Mouse (Mus musculus): Measurements from ENCODE around the gene Mrpl3. TPM values are rescaled to one million over a fixed set of nuclear protein-coding genes. Genes with fewer than 3 reads are reported as not detected.
A peak's percentile ranks its signal among the peaks of the same experiment; 100 is the strongest.

Gene Mrpl3
- 101 and 110 TPM in 2 replicates for polyA plus RNA-seq (2016; fragmentation: Nextera tagmentation; extraction: Ambion mirVana)

DNA sequence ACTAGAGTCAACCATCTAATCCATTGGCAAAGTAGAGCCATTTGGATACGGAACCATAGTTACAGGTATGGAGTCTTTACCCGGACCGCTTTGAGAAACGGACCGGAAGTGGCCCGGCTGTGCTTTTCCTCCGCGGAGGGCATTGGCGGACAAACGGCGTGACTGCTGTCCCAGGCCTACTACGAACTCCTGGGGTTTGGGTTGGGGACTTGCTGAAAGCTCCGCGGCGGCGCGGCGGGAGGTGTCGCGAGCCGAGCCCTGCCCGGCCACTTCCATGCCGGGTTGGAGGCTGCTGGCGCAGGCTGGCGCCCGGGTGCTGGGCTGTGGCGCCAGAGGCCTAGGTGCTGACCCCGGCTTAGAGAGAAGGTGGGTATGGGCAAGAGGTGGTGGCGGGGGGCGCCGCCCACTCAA is at the start of gene Mrpl3:
Mrpl3 (plus strand) TSS at position 93 of the 411 bp plus-strand sequence.
- Histone ChIP-seq H3K4me3 (peak within 1 kb of the TSS; percentile 95), H3K27me3 (ENCODE audit: insufficient read depth, poor library complexity, severe bottlenecking) (no peaks in the 10 kb centered on the region), H3K9me3 (no peaks in the 10 kb centered on the region), H3K27ac (peak within 1 kb of the TSS; percentile 95), H3K4me1 (replicated peaks) (peaks cover 10% of the 10 kb centered on the region), H3K36me3 (peaks cover 33% of the 10 kb centered on the region)
- DNase-seq (ENCODE audit: low spot score), result peak; percentile 89
- WGBS, result under 1% methylated on average over 31 of the region's 31 CpGs

DNA sequence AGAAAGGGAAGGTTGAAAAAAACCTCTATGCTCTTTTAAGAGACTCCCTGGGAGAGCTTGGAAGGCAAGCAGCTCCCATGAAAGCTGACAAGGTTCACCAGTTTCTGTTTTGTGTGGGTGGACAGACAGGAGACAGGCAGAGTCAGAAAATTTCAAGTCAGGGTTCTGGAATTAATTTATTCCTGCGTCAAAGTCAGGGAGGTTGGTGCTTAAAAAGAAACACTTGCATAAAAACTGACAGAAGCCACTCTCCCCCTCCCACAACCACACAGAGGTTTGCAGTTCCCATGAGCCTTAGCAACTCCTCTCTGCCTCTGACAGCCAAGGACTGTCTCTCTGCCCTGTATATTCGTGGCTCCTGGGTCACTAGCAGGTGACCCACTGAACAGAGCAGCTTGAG is 42.3 kb upstream of the Mrpl3 start:
- no peak for DNase-seq (ENCODE audit: low spot score)
- no peaks in the 10 kb centered on the region for H3K27me3 ChIP-seq (ENCODE audit: insufficient read depth, poor library complexity, severe bottlenecking)
- H3K27ac ChIP-seq, result no peak overlapping the region
- no peak overlapping the region for H3K4me3 ChIP-seq
- no peaks in the 10 kb centered on the region for H3K9me3 ChIP-seq
- peaks cover 3% of the 10 kb centered on the region; the same call in 1 of the 2 replicates for H3K4me1 ChIP-seq (replicated peaks)
- WGBS, result 29% methylated on average over 2 of the region's 2 CpGs
- H3K36me3 ChIP-seq, result no peaks in the 10 kb centered on the region

DNA sequence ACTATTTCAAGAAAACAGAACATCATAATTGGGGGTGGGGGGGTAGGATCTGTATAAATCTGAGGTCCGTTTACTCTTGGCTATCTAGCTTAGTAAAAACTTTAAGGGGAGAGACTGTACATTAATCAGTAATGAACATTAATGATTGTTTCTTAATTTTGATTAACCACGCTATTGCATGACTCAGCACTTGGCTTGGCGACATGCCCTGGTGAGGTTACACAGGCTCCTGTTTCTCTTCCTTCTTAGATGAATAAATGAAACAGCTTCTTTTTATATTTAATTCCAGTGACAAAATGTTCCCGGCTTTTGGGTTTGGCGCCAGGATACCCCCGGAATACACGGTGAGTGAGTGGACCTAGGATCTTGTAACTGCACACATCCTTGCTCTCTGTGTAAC is 34.9 kb upstream of the Mrpl3 start:
- DNase-seq (ENCODE audit: low spot score), result no peak
- H3K9me3 ChIP-seq, result no peaks in the 10 kb centered on the region
- H3K4me3 ChIP-seq, result no peak overlapping the region
- H3K36me3 ChIP-seq, result no peaks in the 10 kb centered on the region
- no peaks in the 10 kb centered on the region for H3K27me3 ChIP-seq (ENCODE audit: insufficient read depth, poor library complexity, severe bottlenecking)
- WGBS, result 90% methylated on average over 7 of the region's 7 CpGs
- H3K4me1 ChIP-seq (replicated peaks), result no peaks in the 10 kb centered on the region
- H3K27ac ChIP-seq, result no peak overlapping the region

DNA sequence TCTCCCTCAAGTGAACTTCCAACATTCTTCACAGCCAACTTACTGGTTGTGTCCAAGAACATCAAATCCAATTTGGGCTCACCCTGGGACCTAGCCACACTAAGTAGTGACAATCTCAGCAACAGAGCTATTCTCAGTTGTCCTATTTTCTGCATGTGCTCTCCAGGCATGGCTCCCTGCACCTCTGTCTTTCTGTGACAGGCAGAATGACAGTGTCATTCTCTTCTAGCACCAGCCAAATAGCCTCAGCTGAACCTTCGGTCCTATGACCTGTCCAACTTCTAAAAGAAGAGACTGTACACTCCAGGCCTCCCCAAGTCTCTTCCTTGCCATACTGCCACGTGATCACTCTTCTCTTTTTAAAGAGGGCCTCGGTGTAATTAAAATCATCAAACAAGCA is 24.7 kb upstream of the Mrpl3 start:
- no peak overlapping the region for H3K27ac ChIP-seq
- WGBS, result 78% methylated on average over 3 of the region's 3 CpGs
- no peak for DNase-seq (ENCODE audit: low spot score)
- H3K27me3 ChIP-seq (ENCODE audit: insufficient read depth, poor library complexity, severe bottlenecking), result no peaks in the 10 kb centered on the region
- H3K4me3 ChIP-seq, result no peak overlapping the region
- no peaks in the 10 kb centered on the region for H3K36me3 ChIP-seq
- H3K9me3 ChIP-seq, result no peaks in the 10 kb centered on the region
- no peaks in the 10 kb centered on the region for H3K4me1 ChIP-seq (replicated peaks)

DNA sequence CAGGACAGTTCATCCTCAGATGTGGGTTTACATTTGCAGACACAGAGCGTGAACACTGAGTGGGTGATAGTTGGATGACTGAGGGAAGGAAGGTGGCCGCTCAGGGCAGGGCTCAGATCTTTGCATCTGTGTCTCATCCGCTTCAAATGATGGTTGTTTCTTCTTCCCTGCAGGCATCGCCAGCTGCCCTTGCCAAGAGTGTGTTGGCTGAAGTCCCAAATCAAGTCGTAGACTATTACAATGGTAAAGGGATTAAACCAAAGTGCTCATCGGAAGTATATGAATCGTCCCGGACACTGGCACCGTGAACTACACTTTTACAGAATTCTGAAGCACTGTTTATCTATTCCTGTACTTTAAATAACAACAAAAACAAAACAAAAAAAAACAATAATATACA is 20.5 kb upstream of the Mrpl3 start:
- Histone ChIP-seq H3K4me3 (no peak overlapping the region), H3K36me3 (no peaks in the 10 kb centered on the region), H3K27me3 (ENCODE audit: insufficient read depth, poor library complexity, severe bottlenecking) (no peaks in the 10 kb centered on the region), H3K27ac (no peak overlapping the region), H3K4me1 (replicated peaks) (no peaks in the 10 kb centered on the region), H3K9me3 (no peaks in the 10 kb centered on the region)
- no peak for DNase-seq (ENCODE audit: low spot score)
- WGBS, result 94% methylated on average over 9 of the region's 9 CpGs

DNA sequence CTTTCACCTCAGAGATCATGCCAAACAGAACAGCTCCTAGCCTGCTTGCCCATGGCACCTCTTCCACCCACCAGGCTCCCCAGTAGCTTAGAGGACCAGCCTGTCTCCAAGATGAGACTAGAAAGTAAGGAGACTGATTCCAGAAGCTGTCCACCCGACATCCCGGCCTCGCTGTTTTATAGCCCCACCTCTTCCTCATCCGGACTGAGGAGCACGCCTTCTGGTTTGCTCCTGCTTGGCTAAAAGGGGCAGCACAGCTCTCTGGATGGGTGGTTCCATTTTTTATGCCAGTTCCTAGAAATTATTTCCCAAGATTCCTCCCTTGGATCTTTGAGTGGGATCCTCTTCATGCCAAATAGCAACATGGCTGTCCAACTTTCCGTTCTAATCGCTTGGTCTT is 19.4 kb upstream of the Mrpl3 start:
- no peak overlapping the region for H3K27ac ChIP-seq
- no peak overlapping the region for H3K4me3 ChIP-seq
- H3K9me3 ChIP-seq, result no peaks in the 10 kb centered on the region
- 92% methylated on average over 7 of the region's 7 CpGs for WGBS
- DNase-seq (ENCODE audit: low spot score), result no peak
- H3K36me3 ChIP-seq, result no peaks in the 10 kb centered on the region
- no peaks in the 10 kb centered on the region for H3K27me3 ChIP-seq (ENCODE audit: insufficient read depth, poor library complexity, severe bottlenecking)
- no peaks in the 10 kb centered on the region for H3K4me1 ChIP-seq (replicated peaks)

DNA sequence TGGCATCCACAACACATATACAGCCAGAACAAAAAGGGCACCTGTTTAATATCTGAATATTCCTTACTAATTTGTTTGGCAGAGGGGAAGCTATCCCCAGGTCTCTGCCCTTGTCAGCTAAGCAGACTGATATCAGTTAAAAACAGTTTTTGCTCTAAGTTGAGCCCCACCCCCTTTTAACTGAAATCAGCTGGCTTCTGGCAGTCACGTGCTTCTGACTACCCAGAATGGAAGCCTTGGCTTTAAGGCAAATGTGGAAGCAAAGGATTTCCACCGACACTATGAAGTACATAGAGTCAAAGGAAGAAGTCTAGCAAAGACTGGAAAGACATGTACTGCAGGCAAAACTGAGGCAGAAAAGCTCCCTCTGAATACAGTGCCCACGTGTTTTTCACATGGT is 15.2 kb upstream of the Mrpl3 start:
- H3K27me3 ChIP-seq (ENCODE audit: insufficient read depth, poor library complexity, severe bottlenecking), result no peaks in the 10 kb centered on the region
- no peaks in the 10 kb centered on the region for H3K9me3 ChIP-seq
- H3K4me1 ChIP-seq (replicated peaks), result no peaks in the 10 kb centered on the region
- no peak overlapping the region for H3K27ac ChIP-seq
- 84% methylated on average over 3 of the region's 3 CpGs for WGBS
- no peaks in the 10 kb centered on the region for H3K36me3 ChIP-seq
- no peak for DNase-seq (ENCODE audit: low spot score)
- H3K4me3 ChIP-seq, result no peak overlapping the region

DNA sequence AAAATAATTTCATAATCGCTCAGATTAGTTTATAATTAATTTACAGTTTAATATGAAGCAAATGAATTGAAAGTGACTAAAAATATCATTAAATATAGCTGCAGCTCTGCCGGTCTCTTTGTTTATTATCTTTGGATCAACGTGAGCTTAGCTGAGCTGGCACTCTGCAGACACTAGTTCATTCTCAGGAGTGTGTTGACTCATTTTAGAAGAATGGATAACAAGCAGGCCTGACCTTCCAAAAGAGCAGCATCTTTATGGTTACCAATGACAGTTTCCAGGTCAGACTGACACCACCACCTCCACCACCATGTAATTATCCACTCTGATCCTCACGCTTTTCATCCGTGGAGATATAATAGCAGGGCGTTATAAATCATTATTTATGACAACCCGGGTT is 7.0 kb upstream of the Mrpl3 start:
- 86% methylated on average over 7 of the region's 7 CpGs for WGBS
- Histone ChIP-seq H3K4me1 (replicated peaks) (no peaks in the 10 kb centered on the region), H3K4me3 (no peak overlapping the region)

DNA sequence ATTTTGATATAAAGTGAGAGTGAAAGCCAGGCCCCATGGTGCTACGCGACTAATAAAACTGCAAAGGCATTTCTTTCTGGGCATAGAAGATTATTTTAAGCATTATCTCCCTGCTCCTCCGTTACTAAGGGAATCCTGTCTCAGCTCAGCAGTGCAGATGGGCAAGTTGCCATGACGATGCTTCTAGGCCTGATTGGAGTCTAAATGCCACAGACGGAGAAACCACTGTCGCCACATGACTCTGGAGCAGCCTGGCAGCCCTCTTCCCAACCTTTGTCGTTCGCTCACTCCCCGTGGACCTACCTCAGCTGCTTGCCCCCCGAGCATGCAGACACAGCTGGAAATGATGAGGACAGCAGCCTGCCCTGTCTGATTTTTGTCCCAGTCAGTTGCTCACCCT is 4.7 kb upstream of the Mrpl3 start:
- H3K4me1 ChIP-seq (replicated peaks), result no peaks in the 10 kb centered on the region
- no peaks in the 10 kb centered on the region for H3K9me3 ChIP-seq
- no peak overlapping the region for H3K27ac ChIP-seq
- DNase-seq (ENCODE audit: low spot score), result no peak
- H3K36me3 ChIP-seq, result no peaks in the 10 kb centered on the region
- H3K27me3 ChIP-seq (ENCODE audit: insufficient read depth, poor library complexity, severe bottlenecking), result no peaks in the 10 kb centered on the region
- WGBS, result 55% methylated on average over 10 of the region's 10 CpGs
- no peak overlapping the region for H3K4me3 ChIP-seq

More for the DNA sequence above, 7.0 kb upstream of the Mrpl3 start:
- no peaks in the 10 kb centered on the region for H3K9me3 ChIP-seq
- no peaks in the 10 kb centered on the region for H3K27me3 ChIP-seq (ENCODE audit: insufficient read depth, poor library complexity, severe bottlenecking)
- H3K36me3 ChIP-seq, result no peaks in the 10 kb centered on the region
- DNase-seq (ENCODE audit: low spot score), result no peak
- H3K27ac ChIP-seq, result no peak overlapping the region

DNA sequence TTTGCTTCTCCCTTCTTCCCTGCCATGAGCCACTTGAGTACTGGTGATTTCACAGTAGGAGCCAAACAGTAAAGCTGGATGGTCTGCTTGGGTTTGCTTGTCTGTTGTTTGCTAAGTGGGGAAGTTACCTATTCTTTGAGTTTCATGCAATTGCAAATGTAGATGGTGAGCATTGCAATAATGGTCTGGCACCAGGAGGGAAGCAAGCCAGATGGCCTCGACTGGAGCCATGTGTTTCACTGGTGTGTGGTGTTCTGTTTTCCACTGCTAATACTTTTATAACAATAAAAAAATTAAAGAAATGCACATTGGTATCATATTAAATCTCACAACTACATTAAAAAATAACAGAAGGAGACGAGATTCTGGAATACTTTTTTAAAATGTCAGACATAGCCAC is 3.4 kb upstream of the Mrpl3 start:
- DNase-seq (ENCODE audit: low spot score), result no peak
- no peak overlapping the region for H3K27ac ChIP-seq
- 59% methylated on average over 2 of the region's 2 CpGs for WGBS
- H3K4me1 ChIP-seq (replicated peaks), result peaks cover 10% of the 10 kb centered on the region
- no peaks in the 10 kb centered on the region for H3K36me3 ChIP-seq
- H3K27me3 ChIP-seq (ENCODE audit: insufficient read depth, poor library complexity, severe bottlenecking), result no peaks in the 10 kb centered on the region
- H3K4me3 ChIP-seq, result no peak overlapping the region
- H3K9me3 ChIP-seq, result no peaks in the 10 kb centered on the region

- WGBS, result 70% methylated on average over 2 of the region's 2 CpGs
- H3K9me3 ChIP-seq, result no peaks in the 10 kb centered on the region
These were observed 2.8 kb upstream of the Mrpl3 start for GRCm38 (mm10) chr9:105050257-105050656.

DNA sequence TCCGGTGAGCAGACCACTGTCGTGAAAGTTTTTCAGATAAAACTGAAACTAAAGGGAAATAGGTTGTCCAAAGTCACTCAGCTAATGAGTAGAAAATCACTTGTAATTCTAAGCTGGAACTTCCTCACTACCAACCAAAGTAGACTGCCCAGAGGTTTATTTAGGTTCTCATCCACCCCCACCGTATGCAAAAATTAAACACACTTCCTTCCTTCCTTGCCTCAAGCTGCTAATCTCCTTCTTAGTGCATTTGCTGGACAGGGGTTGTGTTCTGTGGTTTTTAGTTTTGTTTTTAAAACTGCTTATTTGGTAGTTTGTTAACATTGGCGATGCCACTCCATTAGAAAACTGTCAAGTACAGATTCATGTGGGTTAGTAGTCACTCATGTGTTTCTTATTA is 773 bp downstream of the Mrpl3 start:
- Histone ChIP-seq H3K4me1 (replicated peaks) (peaks cover 10% of the 10 kb centered on the region), H3K9me3 (no peaks in the 10 kb centered on the region), H3K36me3 (peaks cover 40% of the 10 kb centered on the region), H3K4me3 (peak overlapping the region; percentile 95), H3K27ac (peak overlapping the region; percentile 95), H3K27me3 (ENCODE audit: insufficient read depth, poor library complexity, severe bottlenecking) (no peaks in the 10 kb centered on the region)
- WGBS, result 57% methylated on average over 4 of the region's 4 CpGs
- no peak for DNase-seq (ENCODE audit: low spot score)

More at GRCm38 (mm10) chr9:105050257-105050656, 2.8 kb upstream of the Mrpl3 start:
- no peak overlapping the region for H3K4me3 ChIP-seq
- no peaks in the 10 kb centered on the region for H3K27me3 ChIP-seq (ENCODE audit: insufficient read depth, poor library complexity, severe bottlenecking)
- DNase-seq (ENCODE audit: low spot score), result no peak
- peaks cover 10% of the 10 kb centered on the region for H3K4me1 ChIP-seq (replicated peaks)
- H3K27ac ChIP-seq, result no peak overlapping the region
- peaks cover 5% of the 10 kb centered on the region; the same call in 1 of the 2 replicates for H3K36me3 ChIP-seq

- Histone ChIP-seq H3K4me3 (no peak overlapping the region), H3K36me3 (peaks cover 83% of the 10 kb centered on the region), H3K27me3 (ENCODE audit: insufficient read depth, poor library complexity, severe bottlenecking) (no peaks in the 10 kb centered on the region), H3K4me1 (replicated peaks) (no peaks in the 10 kb centered on the region), H3K9me3 (no peaks in the 10 kb centered on the region), H3K27ac (no peak overlapping the region)
- DNase-seq (ENCODE audit: low spot score), result no peak
- WGBS, result 93% methylated on average over 10 of the region's 10 CpGs
These were observed 16.1 kb downstream of the Mrpl3 start for GRCm38 (mm10) chr9:105069106-105069505.
